ENCODE assay signal across 9 mouse cellular contexts in the genomic region with DNA sequence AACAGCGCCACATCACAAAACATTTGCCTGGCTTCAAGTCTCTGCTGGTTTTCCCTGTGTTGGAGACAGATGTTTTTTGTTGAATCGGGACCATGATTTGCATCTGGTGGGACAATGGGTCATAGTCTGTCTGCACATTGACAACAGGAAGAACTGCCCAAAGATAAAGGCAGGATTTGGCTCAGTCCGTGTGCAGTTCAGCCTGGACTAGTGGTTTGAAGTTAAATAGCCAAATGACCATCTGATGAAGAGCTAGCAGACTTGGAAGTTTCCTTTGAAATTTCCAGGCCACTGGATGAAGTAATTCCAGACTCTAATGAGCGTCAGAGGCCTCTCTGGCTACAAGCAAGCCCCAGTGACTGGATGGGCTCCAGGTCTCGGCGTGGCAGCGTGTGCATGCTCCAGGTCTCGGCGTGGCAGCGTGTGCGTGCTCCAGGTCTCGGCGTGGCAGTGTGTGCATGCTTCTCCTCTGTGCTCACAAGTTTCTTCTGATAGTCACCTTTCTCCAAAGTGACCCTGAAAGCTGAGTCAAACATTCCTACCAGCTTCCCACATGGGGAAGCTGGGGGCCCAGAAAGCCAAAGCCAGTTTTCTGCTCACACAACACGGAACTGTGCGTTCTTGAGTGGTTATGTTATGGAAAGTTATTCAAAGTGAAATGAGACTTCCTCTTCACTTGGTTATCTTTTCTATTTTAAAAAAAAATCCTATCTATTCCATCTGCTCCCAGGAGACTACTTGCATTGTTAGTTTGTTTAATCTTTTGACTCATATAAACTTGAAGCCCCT. TPM values are rescaled to one million over a fixed set of nuclear protein-coding genes. Genes with fewer than 3 reads are reported as not detected.
DNase-seq lines count a peak whose midpoint lies in the region.
"Had no signal": no experiment of that assay in that cellular context is flagged by ENCODE, and none has a peak within 500 bp of the region (broad histone marks: within the 10 kb centered on the region; RNA-seq: fewer than 3 reads in every experiment).

No protein-coding gene starts in this region.

- DNase-seq in left cerebral cortex, postnatal 4 days, result peak; percentile 26
- no peak for DNase-seq in left cerebral cortex, adult 8-10 months (ENCODE audit: low spot score in 2 of 2)
- DNase-seq in gastrocnemius, postnatal 14 days, result peak; percentile 74
- DNase-seq in heart, postnatal 14 days, result peak; percentile 56 to 62
- DNase-seq in lung, postnatal 25 days (ENCODE audit: low spot score), result peak; percentile 59
- DNase-seq in ovary, adult 18-20 months (ENCODE audit: low spot score), result no peak
- DNase-seq in adrenal gland, adult 2 months, result no peak
- no peak for DNase-seq in layer of hippocampus, postnatal 25 days (ENCODE audit: extremely low spot score in 1 of 2, low spot score in 1 of 2)
- DNase-seq: thymus, postnatal 14 days had no signal

- intact Hi-C loops in left cerebral cortex, postnatal 4 days (cut with DNase I), result no loop called here
- intact Hi-C loops in gastrocnemius, postnatal 14 days (cut with DNase I; ENCODE audit: low total_unique reads), result no loop called here
- intact Hi-C loops in heart, postnatal 14 days (cut with DNase I), result no loop called here

RNA-seq across cellular contexts. Expression of gene Plpp1, which starts 56.3 kb away (rescaled TPM):
- 10 to 100 TPM; 32.1 to 32.9 TPM for total RNA-seq in left cerebral cortex, postnatal 4 days (2021)
- total RNA-seq in left cerebral cortex, adult 8-10 months (2022), result 10 to 100 TPM; 28.5 to 32.2 (median 29.3) TPM
- total RNA-seq in gastrocnemius, postnatal 14 days (2021), result 10 to 100 TPM; 57.8 to 63.2 TPM
- total RNA-seq in heart, postnatal 14 days (2021), result 10 to 100 TPM; 72.5 to 75.2 TPM
- total RNA-seq in adrenal gland, adult 2 months (2021), result 100 to 1,000 TPM; 214 to 281 TPM
- 213 and 226 TPM in 2 replicates for polyA plus RNA-seq in adrenal gland, adult 2 months (2012; rRNA removed)
- total RNA-seq in layer of hippocampus, postnatal 25 days (2021), result 10 to 100 TPM; 30.9 to 33.1 TPM

Comparison
In these comparisons a context has a peak if more than half of its experiments do, and no peak if none do; other contexts are left out.
1. DNase-seq: peak in left cerebral cortex, postnatal 4 days (single experiment), gastrocnemius, postnatal 14 days (single experiment), heart, postnatal 14 days (2 of 2) and lung, postnatal 25 days (single experiment); none in left cerebral cortex, adult 8-10 months (0 of 2), ovary, adult 18-20 months (single experiment), adrenal gland, adult 2 months (single experiment) and layer of hippocampus, postnatal 25 days (0 of 2).